ENCODE assay signal across 15 mouse cellular contexts in genomic region chr9:6834470-6834869, GRCm38 (mm10).
"Had no signal": no experiment of that assay in that cellular context is flagged by ENCODE, and none has a peak within 500 bp of the region (broad histone marks: within the 10 kb centered on the region; RNA-seq: fewer than 3 reads in every experiment).

No protein-coding gene starts in this region.

- H3K36me3 ChIP-seq: neural tube, embryonic 15.5 days; stomach, embryonic 15.5 days had no signal

- H3K9ac ChIP-seq: neural tube, embryonic 15.5 days; stomach, embryonic 15.5 days had no signal

- H3K27ac ChIP-seq: neural tube, embryonic 15.5 days; stomach, embryonic 15.5 days; stomach, postnatal 0 days had no signal

- DNase-seq: retina, postnatal 1 day; right cerebral cortex, adult 18-20 months; right cerebral cortex, postnatal 14 days; right cerebral cortex, postnatal 25 days; right cerebral cortex, postnatal 4 days; spleen, adult 18-20 months; thymus, adult 18-20 months; thymus, adult 2 months; thymus, postnatal 14 days; thymus, postnatal 25 days; thymus, postnatal 36 days; thymus, postnatal 4 days had no signal

- H3K9me3 ChIP-seq: neural tube, embryonic 15.5 days; stomach, embryonic 15.5 days had no signal

- H3K4me2 ChIP-seq: neural tube, embryonic 15.5 days; stomach, embryonic 15.5 days had no signal

- H3K4me3 ChIP-seq: neural tube, embryonic 15.5 days; stomach, embryonic 15.5 days had no signal

- H3K4me1 ChIP-seq: neural tube, embryonic 15.5 days; stomach, embryonic 15.5 days had no signal

- H3K27me3 ChIP-seq: neural tube, embryonic 15.5 days; stomach, embryonic 15.5 days had no signal
